13 mouse cellular contexts compared by ENCODE assay signal in genomic region chr5:45137198-45137973, GRCm38 (mm10).
DNase-seq lines count a peak whose midpoint lies in the region; ATAC-seq and TF ChIP-seq lines count a peak whose summit lies in the region.
"Had no signal": no experiment of that assay in that cellular context is flagged by ENCODE, and none has a peak within 500 bp of the region (broad histone marks: within the 10 kb centered on the region; RNA-seq: fewer than 3 reads in every experiment).

No protein-coding gene starts in this region.

- H3K4me2 ChIP-seq in kidney, postnatal 0 days (ENCODE audit: low read length), result peak overlapping the region; percentile 18; the same call in 1 of the 2 replicates
- peak overlapping the region; percentile 24; the same call in 1 of the 2 replicates for H3K4me2 ChIP-seq in forebrain, embryonic 14.5 days (ENCODE audit: low read length)
- peak overlapping the region; percentile 19; the same call in 1 of the 2 replicates for H3K4me2 ChIP-seq in midbrain, embryonic 16.5 days (ENCODE audit: low read length)
- H3K4me2 ChIP-seq: heart, embryonic 13.5 days; liver, embryonic 15.5 days had no signal

- TF ChIP-seq POLR2A in kidney, adult 2 months (IDR thresholded peaks at IDR 0.05; ENCODE audit: low read depth, low read length), result no peak

- TF ChIP-seq CTCF in kidney, postnatal 0 days (IDR thresholded peaks at IDR 0.05; ENCODE audit: low read depth), result no peak
- TF ChIP-seq CTCF in kidney, adult 2 months (conservative IDR thresholded peaks at IDR 0.05; ENCODE audit: insufficient read depth, insufficient read length, low read depth, low read length), result no peak

- intact Hi-C loops in left cerebral cortex, postnatal 14 days (cut with DNase I), result no loop called here

- H3K4me3 ChIP-seq in kidney, postnatal 0 days (replicated peaks; ENCODE audit: low read depth, low read length), result no peak overlapping the region
- H3K4me3 ChIP-seq in kidney, adult 2 months (ENCODE audit: insufficient read depth, low read depth, low read length), result no peak overlapping the region
- H3K4me3 ChIP-seq in forebrain, embryonic 14.5 days (ENCODE audit: low read depth, low read length), result no peak overlapping the region
- no peak overlapping the region for H3K4me3 ChIP-seq in midbrain, embryonic 16.5 days (ENCODE audit: low read depth, low read length)
- H3K4me3 ChIP-seq: heart, embryonic 13.5 days; layer of hippocampus, adult 2 months; liver, embryonic 15.5 days had no signal

- no peaks in the 10 kb centered on the region for H3K9me3 ChIP-seq in kidney, postnatal 0 days (replicated peaks; ENCODE audit: low read length)
- H3K9me3 ChIP-seq in forebrain, embryonic 14.5 days (replicated peaks; ENCODE audit: control insufficient read depth, low read length), result no peaks in the 10 kb centered on the region
- H3K9me3 ChIP-seq in midbrain, embryonic 16.5 days (replicated peaks; ENCODE audit: control insufficient read depth, low read length, poor library complexity, severe bottlenecking), result no peaks in the 10 kb centered on the region
- H3K9me3 ChIP-seq: heart, embryonic 13.5 days; liver, embryonic 15.5 days had no signal

- no peak overlapping the region for H3K9ac ChIP-seq in kidney, postnatal 0 days (ENCODE audit: low read depth, low read length)
- no peak overlapping the region for H3K9ac ChIP-seq in forebrain, embryonic 14.5 days (ENCODE audit: low read length)
- peak overlapping the region; percentile 22; the same call in 1 of the 2 replicates for H3K9ac ChIP-seq in midbrain, embryonic 16.5 days (ENCODE audit: low read depth, low read length)
- H3K9ac ChIP-seq: heart, embryonic 13.5 days; liver, embryonic 15.5 days had no signal

- DNase-seq in kidney, postnatal 0 days (ENCODE audit: low spot score), result peak; percentile 59
- DNase-seq in kidney, adult 2 months, result no peak
- peak; percentile 28 for DNase-seq in brain, adult 2 months (ENCODE audit: low read depth, low spot score)
- DNase-seq in forebrain, embryonic 14.5 days (ENCODE audit: low spot score), result peak; percentile 52
- DNase-seq in left cerebral cortex, postnatal 14 days (ENCODE audit: low spot score in 2 of 2), result no peak
- DNase-seq in thymus, postnatal 25 days, result no peak
- no peak for DNase-seq in heart, adult 18-20 months
- DNase-seq: adrenal gland, postnatal 10 days; cerebellum, postnatal 25 days had no signal

- H3K4me1 ChIP-seq in kidney, postnatal 0 days (replicated peaks; ENCODE audit: insufficient read depth, low read length), result no peaks in the 10 kb centered on the region
- H3K4me1 ChIP-seq in kidney, adult 2 months (ENCODE audit: control insufficient read depth, insufficient read depth, low read length), result no peaks in the 10 kb centered on the region
- peaks cover 4% of the 10 kb centered on the region for H3K4me1 ChIP-seq in forebrain, embryonic 14.5 days (ENCODE audit: control insufficient read depth, insufficient read depth, low read length)
- H3K4me1 ChIP-seq in midbrain, embryonic 16.5 days (ENCODE audit: control insufficient read depth, insufficient read depth, low read length), result peaks cover 5% of the 10 kb centered on the region; the same call in 1 of the 2 replicates
- H3K4me1 ChIP-seq: heart, embryonic 13.5 days; liver, embryonic 15.5 days had no signal

- 23% methylated on average over 10 of the region's 10 CpGs for WGBS in kidney, postnatal 0 days
- 27% methylated on average over 10 of the region's 10 CpGs for WGBS in kidney, adult 2 months
- 18% methylated on average over 10 of the region's 10 CpGs for WGBS in forebrain, embryonic 14.5 days
- WGBS in midbrain, embryonic 16.5 days, result 33% methylated on average over 10 of the region's 10 CpGs

- no peaks in the 10 kb centered on the region for H3K36me3 ChIP-seq in kidney, postnatal 0 days (ENCODE audit: insufficient read depth, low read length)
- H3K36me3 ChIP-seq in kidney, adult 2 months (ENCODE audit: control insufficient read depth, insufficient read depth, low read length), result no peaks in the 10 kb centered on the region
- no peaks in the 10 kb centered on the region for H3K36me3 ChIP-seq in forebrain, embryonic 14.5 days (ENCODE audit: control insufficient read depth, insufficient read depth, low read length)
- H3K36me3 ChIP-seq in midbrain, embryonic 16.5 days (ENCODE audit: control insufficient read depth, insufficient read depth, low read length), result no peaks in the 10 kb centered on the region
- H3K36me3 ChIP-seq: heart, embryonic 13.5 days; liver, embryonic 15.5 days had no signal

- H3K27me3 ChIP-seq in kidney, postnatal 0 days (ENCODE audit: insufficient read depth, low read length), result no peaks in the 10 kb centered on the region
- no peaks in the 10 kb centered on the region for H3K27me3 ChIP-seq in kidney, adult 2 months (replicated peaks; ENCODE audit: control insufficient read depth, insufficient read depth, low read length)
- H3K27me3 ChIP-seq in forebrain, embryonic 14.5 days (replicated peaks; ENCODE audit: control insufficient read depth, insufficient read depth, low read length), result no peaks in the 10 kb centered on the region
- H3K27me3 ChIP-seq in midbrain, embryonic 16.5 days (ENCODE audit: control insufficient read depth, insufficient read depth, low read depth, low read length), result no peaks in the 10 kb centered on the region
- H3K27me3 ChIP-seq: heart, embryonic 13.5 days; liver, embryonic 15.5 days had no signal

- no peak overlapping the region for H3K27ac ChIP-seq in kidney, postnatal 0 days
- no peak overlapping the region for H3K27ac ChIP-seq in kidney, adult 2 months (ENCODE audit: insufficient read depth, low read depth, low read length)
- H3K27ac ChIP-seq in forebrain, embryonic 14.5 days (ENCODE audit: low read depth, low read length), result peak overlapping the region; percentile 4; the same call in 1 of the 2 replicates
- peak overlapping the region; percentile 51 for H3K27ac ChIP-seq in midbrain, embryonic 16.5 days (ENCODE audit: low read length)
- H3K27ac ChIP-seq: heart, embryonic 13.5 days; layer of hippocampus, adult 2 months; liver, embryonic 15.5 days had no signal

- ATAC-seq in kidney, postnatal 0 days (replicated peaks; ENCODE audit: low FRiP score, low read depth), result no peak
- 0 out of 2 replicates have a peak, but pooled peaks have one; percentile 10 for ATAC-seq in forebrain, embryonic 14.5 days
- ATAC-seq in midbrain, embryonic 16.5 days, result peak; percentile 56; the same call in 1 of the 2 replicates

Comparison
In these comparisons a context has a peak if more than half of its experiments do, and no peak if none do; other contexts are left out.
1. DNase-seq: peak in kidney, postnatal 0 days (single experiment), brain, adult 2 months (single experiment) and forebrain, embryonic 14.5 days (single experiment); none in kidney, adult 2 months (single experiment), left cerebral cortex, postnatal 14 days (0 of 2), thymus, postnatal 25 days (single experiment) and heart, adult 18-20 months (0 of 2).
2. H3K27ac ChIP-seq: peak in forebrain, embryonic 14.5 days (single experiment) and midbrain, embryonic 16.5 days (single experiment); none in kidney, postnatal 0 days (single experiment) and kidney, adult 2 months (single experiment).
3. Peak in every context shown above with its lines, with median percentiles within 50 percentile points of each other: H3K4me2 ChIP-seq.